Mouse (Mus musculus) liver, embryonic 16.5 days (tissue): Measurements from ENCODE around the gene Speer4f1. TPM values are rescaled to one million over a fixed set of nuclear protein-coding genes. Genes with fewer than 3 reads are reported as not detected.

Source experiments
- ATAC-seq: fragments of 200-750 bp; cut with Nextera tagmentation; 2 replicates; pipeline ENCODE4 v1.8.0; 2017; ENCODE audit warnings: low read depth, mild to moderate bottlenecking, moderate number of reproducible peaks, moderate library complexity
- H3K27ac ChIP-seq: fragments of 300-500 bp; sonication (generic); 2 replicates; pipeline ENCODE4 v1.5.1; 2014; ENCODE audit warnings: mild to moderate bottlenecking, low read length
- H3K27me3 ChIP-seq: fragments of 300-500 bp; sonication (generic); 2 replicates; pipeline ENCODE4 v1.6.1; 2014; ENCODE audit warnings: low read depth, low read length, mixed read lengths; ENCODE audit not compliant: control insufficient read depth, insufficient read depth
- H3K36me3 ChIP-seq: fragments of 300-500 bp; sonication (generic); 2 replicates; pipeline ENCODE4 v1.6.1; 2014; ENCODE audit warnings: mild to moderate bottlenecking; ENCODE audit not compliant: control insufficient read depth, insufficient read depth
- H3K4me1 ChIP-seq: fragments of 300-500 bp; sonication (generic); 2 replicates; pipeline ENCODE4 v1.6.1; 2014; ENCODE audit warnings: low read depth, low read length, mixed read lengths; ENCODE audit not compliant: control insufficient read depth
- H3K4me2 ChIP-seq: fragments of 300-500 bp; sonication (generic); 2 replicates; pipeline ENCODE4 v1.6.1; 2014; ENCODE audit warnings: low read depth, low read length, mixed read lengths
- H3K4me3 ChIP-seq: fragments of 300-500 bp; sonication (generic); 2 replicates; pipeline ENCODE4 v1.5.1; 2014; ENCODE audit warnings: low read depth, mild to moderate bottlenecking, low read length
- H3K9ac ChIP-seq: fragments of 300-500 bp; sonication (generic); 2 replicates; pipeline ENCODE4 v1.6.1; 2014; ENCODE audit warnings: low read depth, low read length
- H3K9me3 ChIP-seq: fragments of 300-500 bp; sonication (generic); replicated peaks from 2 replicates; pipeline ENCODE4 v1.6.1; 2016; ENCODE audit warnings: low read length; ENCODE audit not compliant: control insufficient read depth
- WGBS: fragments of 180-500 bp; shearing (Covaris S2); extraction: QIAGEN DNeasy Blood & Tissue Kit; methylation state at CpG from one replicate; pipeline ENCODE4 v1.1.7; 2014; ENCODE audit not compliant: insufficient replicate concordance; 5-methylcytosine and 5-hydroxymethylcytosine counted together
- polyA plus RNA-seq: library from polyadenylated mRNA; unstranded; fragments of >200 nt; fragmentation: Nextera tagmentation; extraction: Ambion mirVana; gene quantifications from 2 replicates; pipeline ENCODE4 v1.2.1, GENCODE M21; 2015

Speer4f1 gene
- polyA plus RNA-seq, 1 experiment from 2014 or later = not detected

DNA sequence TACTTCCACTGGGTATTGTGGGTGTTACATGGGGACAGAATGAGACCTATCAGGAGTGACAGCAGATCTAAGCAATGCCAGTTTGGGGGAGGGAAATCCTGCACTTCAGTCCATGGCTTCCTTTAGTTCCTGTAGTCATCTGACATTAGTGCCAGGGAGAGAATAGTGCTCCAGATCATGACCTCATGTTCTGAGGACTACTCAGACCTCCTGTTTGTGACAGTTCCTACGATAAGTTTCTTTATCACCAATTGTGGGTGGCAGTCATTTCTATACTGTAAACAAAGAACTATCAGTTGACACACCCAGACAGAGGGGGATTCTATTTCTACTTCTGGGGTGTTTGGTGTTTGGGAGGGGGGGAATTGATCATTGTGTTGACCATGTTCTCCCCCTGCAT is 578 bp downstream of the Speer4f1 start:
- H3K36me3 ChIP-seq = no peaks in the 10 kb centered on the region
- no peak overlapping the region for H3K4me3 ChIP-seq
- H3K9me3 ChIP-seq = no peaks in the 10 kb centered on the region
- H3K9ac ChIP-seq = no peak overlapping the region
- H3K27me3 ChIP-seq = no peaks in the 10 kb centered on the region
- WGBS = 28% methylated on average over 1 of the region's 1 CpGs
- no peak overlapping the region for H3K4me2 ChIP-seq
- no peak overlapping the region for H3K27ac ChIP-seq
- no peaks in the 10 kb centered on the region for H3K4me1 ChIP-seq
- no peak for ATAC-seq

DNA sequence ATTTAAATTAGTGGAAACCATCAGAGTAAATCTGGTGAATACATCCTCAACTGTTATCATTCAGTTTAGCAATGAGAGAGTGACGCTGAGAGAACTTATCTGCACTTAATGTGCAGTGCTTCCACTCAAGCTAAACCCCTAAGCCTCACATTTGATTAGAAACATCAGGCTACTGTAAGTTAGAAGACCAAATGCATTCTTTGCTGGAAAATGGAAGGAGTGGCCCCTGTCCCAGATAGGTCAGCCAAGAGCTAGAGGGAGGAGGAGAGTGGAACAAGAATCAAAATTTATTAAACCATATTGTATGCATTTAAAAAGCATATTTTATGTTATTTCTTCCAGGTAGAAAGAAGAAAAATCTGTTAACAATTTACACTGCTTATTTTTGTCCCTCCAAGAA is 14.0 kb downstream of the Speer4f1 start:
- Histone ChIP-seq H3K27me3 (no peaks in the 10 kb centered on the region), H3K9me3 (no peaks in the 10 kb centered on the region), H3K4me2 (no peak overlapping the region), H3K4me3 (no peak overlapping the region), H3K36me3 (no peaks in the 10 kb centered on the region), H3K4me1 (no peaks in the 10 kb centered on the region), H3K27ac (no peak overlapping the region), H3K9ac (no peak overlapping the region)
- ATAC-seq = no peak
- WGBS = 29% methylated on average over 1 of the region's 1 CpGs

DNA sequence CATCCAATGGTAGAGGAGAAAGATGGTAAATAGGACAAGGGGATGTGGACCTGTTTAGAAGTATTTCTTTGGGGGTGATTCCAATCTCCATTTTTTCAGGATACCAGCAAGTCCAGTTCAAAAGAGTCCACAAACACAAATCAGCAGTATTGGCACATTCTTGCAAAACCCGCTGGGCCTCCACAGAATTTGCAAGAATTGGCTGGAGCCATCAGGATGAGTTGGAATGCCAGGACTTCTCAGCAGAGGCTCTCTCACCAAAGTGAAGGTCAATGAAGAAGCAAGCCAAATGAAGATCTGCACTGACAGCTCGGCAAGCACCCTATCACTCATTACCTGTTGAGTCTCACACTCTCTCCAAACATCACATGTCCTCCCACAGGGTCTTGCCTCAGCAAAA is 19.7 kb downstream of the Speer4f1 start:
- Histone ChIP-seq H3K27ac (no peak overlapping the region), H3K36me3 (no peaks in the 10 kb centered on the region), H3K9ac (no peak overlapping the region), H3K4me2 (no peak overlapping the region), H3K27me3 (no peaks in the 10 kb centered on the region), H3K9me3 (no peaks in the 10 kb centered on the region), H3K4me3 (no peak overlapping the region), H3K4me1 (no peaks in the 10 kb centered on the region)
- WGBS = 50% methylated on average over 2 of the region's 2 CpGs
- no peak for ATAC-seq

DNA sequence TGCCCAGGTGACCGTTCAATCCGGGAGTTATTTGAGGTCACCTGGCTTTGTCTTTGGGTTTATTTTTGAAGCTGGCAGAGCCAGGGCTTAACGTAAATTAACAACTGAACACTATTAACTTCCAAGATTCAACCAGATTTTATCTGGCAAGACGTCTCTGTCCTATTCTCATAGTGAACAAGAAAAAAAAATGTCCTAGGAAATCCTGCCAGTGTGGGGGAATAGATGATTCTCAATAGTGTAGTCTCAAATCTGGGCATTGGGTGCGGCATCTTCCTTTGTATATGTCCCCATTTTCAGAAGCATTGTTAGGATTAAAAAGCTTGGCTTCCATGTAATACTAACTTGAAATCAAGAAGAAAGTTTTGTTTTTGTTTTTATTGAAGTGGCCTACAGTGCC is 20.8 kb downstream of the Speer4f1 start:
- ATAC-seq = no peak
- H3K4me2 ChIP-seq = no peak overlapping the region
- no peak overlapping the region for H3K9ac ChIP-seq
- H3K4me1 ChIP-seq = no peaks in the 10 kb centered on the region
- WGBS = 65% methylated on average over 5 of the region's 5 CpGs
- no peaks in the 10 kb centered on the region for H3K36me3 ChIP-seq
- H3K9me3 ChIP-seq = no peaks in the 10 kb centered on the region
- H3K4me3 ChIP-seq = no peak overlapping the region
- H3K27me3 ChIP-seq = no peaks in the 10 kb centered on the region
- no peak overlapping the region for H3K27ac ChIP-seq

DNA sequence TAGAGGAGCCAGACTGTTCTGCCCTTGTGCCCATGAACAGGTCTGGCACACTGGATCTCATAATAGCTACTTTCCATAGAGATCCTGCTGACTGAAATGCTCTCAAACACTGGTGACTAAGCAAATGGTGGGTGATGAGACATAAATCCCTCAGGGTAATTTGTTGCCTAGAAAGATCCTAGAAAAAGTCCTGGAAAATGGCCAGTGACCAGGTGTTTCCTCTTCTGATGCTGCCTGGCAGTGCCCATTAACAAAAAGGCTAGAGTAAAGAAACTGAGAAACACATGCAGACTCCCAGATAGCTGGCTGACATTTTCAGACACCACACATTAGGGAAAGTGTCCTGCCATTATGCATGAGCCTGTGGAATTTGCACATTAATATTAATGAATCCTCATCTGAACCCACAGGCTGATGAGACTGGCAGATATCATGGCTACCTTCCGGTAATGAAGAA is 24.0 kb downstream of the Speer4f1 start:
- Histone ChIP-seq H3K9ac (no peak overlapping the region), H3K4me1 (no peaks in the 10 kb centered on the region), H3K27ac (no peak overlapping the region), H3K9me3 (no peaks in the 10 kb centered on the region), H3K36me3 (no peaks in the 10 kb centered on the region), H3K4me3 (no peak overlapping the region), H3K4me2 (no peak overlapping the region), H3K27me3 (no peaks in the 10 kb centered on the region)
- WGBS = 61% methylated on average over 1 of the region's 1 CpGs
- no peak for ATAC-seq

DNA sequence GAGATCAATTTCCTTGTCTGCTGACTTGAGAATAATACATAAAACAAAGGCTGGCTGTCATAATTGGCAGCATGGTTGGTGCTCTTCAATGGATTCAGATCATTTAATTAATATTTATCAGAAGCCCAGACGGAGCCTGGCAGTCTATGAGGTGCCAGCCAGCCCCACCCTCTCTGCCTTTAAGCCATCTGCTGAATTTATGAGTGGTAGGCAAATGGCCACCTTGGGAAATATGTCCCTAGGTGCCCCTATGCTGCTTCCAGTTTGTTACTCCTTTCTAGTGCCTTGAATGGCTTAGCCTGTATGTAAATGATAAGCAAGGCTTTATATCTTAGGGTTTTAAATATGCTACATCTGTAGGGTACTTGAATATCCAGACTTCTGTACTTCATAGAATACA is 25.0 kb downstream of the Speer4f1 start:
- Histone ChIP-seq H3K4me3 (no peak overlapping the region), H3K36me3 (no peaks in the 10 kb centered on the region), H3K9ac (no peak overlapping the region), H3K9me3 (no peaks in the 10 kb centered on the region), H3K27ac (no peak overlapping the region), H3K27me3 (no peaks in the 10 kb centered on the region), H3K4me1 (no peaks in the 10 kb centered on the region), H3K4me2 (no peak overlapping the region)
- WGBS = 45% methylated on average over 1 of the region's 1 CpGs
- ATAC-seq = no peak

DNA sequence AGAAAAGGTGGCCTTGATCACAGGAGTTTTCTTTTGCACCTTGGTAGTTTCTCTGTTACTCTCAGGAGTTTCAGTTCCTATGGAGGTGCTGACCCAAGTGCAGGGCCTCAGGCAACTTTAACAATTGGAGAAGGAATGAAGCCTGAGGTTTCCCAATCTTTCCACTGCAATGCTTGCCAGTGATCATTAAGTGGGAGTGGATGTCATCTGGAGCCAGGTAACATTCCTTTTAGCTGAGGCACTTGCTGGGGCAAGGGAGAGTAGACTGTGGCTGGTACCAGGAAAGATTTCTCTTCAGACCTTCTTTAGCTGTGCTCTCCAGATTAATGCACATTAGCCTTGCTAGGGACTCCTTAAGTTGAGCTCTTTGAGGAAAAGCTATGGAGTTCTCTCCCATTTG is 29.6 kb downstream of the Speer4f1 start:
- Histone ChIP-seq H3K4me2 (no peak overlapping the region), H3K9me3 (no peaks in the 10 kb centered on the region), H3K9ac (no peak overlapping the region), H3K36me3 (no peaks in the 10 kb centered on the region), H3K4me1 (no peaks in the 10 kb centered on the region), H3K27ac (no peak overlapping the region), H3K4me3 (no peak overlapping the region), H3K27me3 (no peaks in the 10 kb centered on the region)
- no peak for ATAC-seq

DNA sequence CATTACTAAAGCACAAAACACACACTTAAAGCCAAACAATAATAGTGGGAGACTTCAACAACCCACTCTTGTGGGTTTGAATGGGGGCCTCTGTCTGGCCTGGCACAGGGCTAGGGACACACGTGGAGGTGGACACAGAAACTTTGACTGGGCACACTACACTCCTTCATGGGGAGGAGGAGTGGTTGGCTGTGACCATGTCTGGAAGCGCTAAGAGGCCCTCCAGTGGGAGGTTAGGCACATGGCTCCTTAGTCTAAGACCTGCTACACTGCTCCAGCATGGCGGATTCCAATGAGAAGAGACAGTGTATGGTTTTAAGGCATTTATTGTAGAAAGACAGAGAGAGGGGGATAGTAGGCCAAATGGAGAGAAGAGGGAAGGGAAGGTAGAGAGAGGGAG is 32.1 kb downstream of the Speer4f1 start:
- no peak overlapping the region for H3K4me2 ChIP-seq
- no peak for ATAC-seq
- no peak overlapping the region for H3K27ac ChIP-seq
- no peaks in the 10 kb centered on the region for H3K9me3 ChIP-seq
- WGBS = 56% methylated on average over 3 of the region's 3 CpGs
- H3K4me1 ChIP-seq = no peaks in the 10 kb centered on the region
- no peak overlapping the region for H3K4me3 ChIP-seq
- no peak overlapping the region for H3K9ac ChIP-seq
- no peaks in the 10 kb centered on the region for H3K27me3 ChIP-seq
- no peaks in the 10 kb centered on the region for H3K36me3 ChIP-seq
